ENCODE assay signal across 8 mouse cellular contexts in genomic region chr9:60457359-60458210, GRCm38 (mm10).
A peak's percentile ranks its signal among the peaks of the same experiment; 100 is the strongest.
DNase-seq lines count a peak whose midpoint lies in the region; ATAC-seq and TF ChIP-seq lines count a peak whose summit lies in the region.

No protein-coding gene starts in this region.

- no peak overlapping the region for H3K9ac ChIP-seq in intestine, embryonic 14.5 days (ENCODE audit: low read length)
- H3K9ac ChIP-seq in neural tube, embryonic 14.5 days (replicated peaks; ENCODE audit: low read depth, low read length): no peak overlapping the region
- no peak overlapping the region for H3K9ac ChIP-seq in liver, postnatal 0 days (replicated peaks)

- peak; percentile 62 for DNase-seq in brain, adult 2 months (ENCODE audit: low read depth, low spot score)
- peak; percentile 91 to 94 for DNase-seq in cerebellum, postnatal 10 days
- DNase-seq in gastrocnemius, postnatal 10 days: peak; percentile 48
- DNase-seq in intestine, embryonic 14.5 days (ENCODE audit: low spot score): peak; percentile 68
- no peak for DNase-seq in liver, postnatal 0 days
- DNase-seq in adrenal gland, postnatal 14 days: no peak
- no peak for DNase-seq in spleen, postnatal 14 days (ENCODE audit: low spot score in 2 of 2)

- 0 out of 2 replicates have a peak, but pooled peaks have one; percentile 43 for ATAC-seq in intestine, embryonic 14.5 days (replicated peaks; ENCODE audit: low FRiP score, low TSS enrichment, low read depth)
- ATAC-seq in neural tube, embryonic 14.5 days (ENCODE audit: low read depth): peak; percentile 57; the same call in 1 of the 2 replicates
- no peak for ATAC-seq in liver, postnatal 0 days

- TF ChIP-seq CTCF in liver, postnatal 0 days (IDR thresholded peaks at IDR 0.05; ENCODE audit: low read depth): no peak

- H3K4me2 ChIP-seq in intestine, embryonic 14.5 days (ENCODE audit: low read length): no peak overlapping the region
- peak overlapping the region; percentile 27; the same call in 1 of the 2 replicates for H3K4me2 ChIP-seq in neural tube, embryonic 14.5 days (ENCODE audit: low read depth, low read length)
- H3K4me2 ChIP-seq in liver, postnatal 0 days (ENCODE audit: low read depth, low read length): no peak overlapping the region

- peak overlapping the region; percentile 48 for H3K27ac ChIP-seq in intestine, embryonic 14.5 days (ENCODE audit: low read depth)
- H3K27ac ChIP-seq in neural tube, embryonic 14.5 days (ENCODE audit: low read depth, low read length): 0 out of 2 replicates have a peak overlapping the region, but pooled peaks have one; percentile 28
- no peak overlapping the region for H3K27ac ChIP-seq in liver, postnatal 0 days (ENCODE audit: low read depth)

- no peaks in the 10 kb centered on the region for H3K36me3 ChIP-seq in intestine, embryonic 14.5 days (ENCODE audit: control insufficient read depth, insufficient read depth, low read length)
- H3K36me3 ChIP-seq in neural tube, embryonic 14.5 days (ENCODE audit: control insufficient read depth, insufficient read depth, low read length): no peaks in the 10 kb centered on the region
- no peaks in the 10 kb centered on the region for H3K36me3 ChIP-seq in liver, postnatal 0 days (replicated peaks; ENCODE audit: insufficient read depth, low read length)

- no peak for TF ChIP-seq EP300 in liver, postnatal 0 days (IDR thresholded peaks at IDR 0.05; ENCODE audit: low read depth)

- no peaks in the 10 kb centered on the region for H3K27me3 ChIP-seq in intestine, embryonic 14.5 days (replicated peaks; ENCODE audit: control insufficient read depth, insufficient read depth, low read length)
- H3K27me3 ChIP-seq in neural tube, embryonic 14.5 days (ENCODE audit: control insufficient read depth, insufficient read depth, low read length): no peaks in the 10 kb centered on the region
- H3K27me3 ChIP-seq in liver, postnatal 0 days (ENCODE audit: insufficient read depth, low read length): no peaks in the 10 kb centered on the region

- no peaks in the 10 kb centered on the region for H3K9me3 ChIP-seq in intestine, embryonic 14.5 days (ENCODE audit: control insufficient read depth, low read length)
- no peaks in the 10 kb centered on the region for H3K9me3 ChIP-seq in neural tube, embryonic 14.5 days (ENCODE audit: control insufficient read depth, low read length)
- H3K9me3 ChIP-seq in liver, postnatal 0 days (ENCODE audit: low read length): no peaks in the 10 kb centered on the region

- 61% methylated on average over 18 of the region's 18 CpGs for WGBS in intestine, embryonic 14.5 days
- 51% methylated on average over 18 of the region's 18 CpGs for WGBS in neural tube, embryonic 14.5 days
- 76% methylated on average over 18 of the region's 18 CpGs for WGBS in liver, postnatal 0 days (ENCODE audit: insufficient replicate concordance)

- peaks cover 9% of the 10 kb centered on the region; the same call in 1 of the 2 replicates for H3K4me1 ChIP-seq in intestine, embryonic 14.5 days (replicated peaks; ENCODE audit: control insufficient read depth, insufficient read depth, low read length)
- 0 out of 2 replicates have a peak, but pooled peaks cover 16% of the 10 kb centered on the region for H3K4me1 ChIP-seq in neural tube, embryonic 14.5 days (ENCODE audit: control insufficient read depth, insufficient read depth, low read length)
- no peaks in the 10 kb centered on the region for H3K4me1 ChIP-seq in liver, postnatal 0 days (ENCODE audit: insufficient read depth)

- no peak overlapping the region for H3K4me3 ChIP-seq in intestine, embryonic 14.5 days (ENCODE audit: low read depth, low read length)
- no peak overlapping the region for H3K4me3 ChIP-seq in neural tube, embryonic 14.5 days (ENCODE audit: low read depth, low read length)
- no peak overlapping the region for H3K4me3 ChIP-seq in liver, postnatal 0 days (ENCODE audit: low read depth, low read length)

Comparison
In these comparisons a context has a peak if more than half of its experiments do, and no peak if none do; other contexts are left out.
1. DNase-seq: peak in brain, adult 2 months (single experiment), cerebellum, postnatal 10 days (2 of 2), gastrocnemius, postnatal 10 days (single experiment) and intestine, embryonic 14.5 days (single experiment); none in liver, postnatal 0 days (single experiment), adrenal gland, postnatal 14 days (single experiment) and spleen, postnatal 14 days (0 of 2).